Mouse (Mus musculus) limb, embryonic 13.5 days (tissue): ENCODE measurements around the gene Spocd1. TPM values are rescaled to one million over a fixed set of nuclear protein-coding genes. Genes with fewer than 3 reads are reported as not detected.

ENCODE experiments used
- ATAC-seq: fragments of 200-750 bp; cut with Nextera tagmentation; 2 replicates; pipeline ENCODE4 v1.8.0; 2017; ENCODE audit warnings: low read depth, moderate number of reproducible peaks, moderate TSS enrichment; ENCODE audit not compliant: low FRiP score
- H3K27ac ChIP-seq: fragments of 300-500 bp; sonication (generic); 2 replicates; pipeline ENCODE4 v1.5.1; 2015; ENCODE audit warnings: inconsistent platforms, mild to moderate bottlenecking, moderate library complexity
- H3K27me3 ChIP-seq: fragments of 300-500 bp; sonication (generic); 2 replicates; pipeline ENCODE4 v1.6.1; 2015; ENCODE audit warnings: mild to moderate bottlenecking, inconsistent platforms
- H3K36me3 ChIP-seq: fragments of 300-500 bp; sonication (generic); 2 replicates; pipeline ENCODE4 v1.6.1; 2015; ENCODE audit warnings: inconsistent platforms, mild to moderate bottlenecking, moderate library complexity
- H3K4me1 ChIP-seq: fragments of 300-500 bp; sonication (generic); 2 replicates; pipeline ENCODE4 v1.6.1; 2015; ENCODE audit warnings: inconsistent platforms
- H3K4me2 ChIP-seq: fragments of 300-500 bp; sonication (generic); replicated peaks from 2 replicates; pipeline ENCODE4 v1.6.1; 2015; ENCODE audit warnings: inconsistent platforms, mild to moderate bottlenecking, moderate library complexity
- H3K4me3 ChIP-seq: fragments of 300-500 bp; sonication (generic); 2 replicates; pipeline ENCODE4 v1.5.1; 2015; ENCODE audit warnings: moderate library complexity, mild to moderate bottlenecking, inconsistent platforms
- H3K9ac ChIP-seq: fragments of 300-500 bp; sonication (generic); 2 replicates; pipeline ENCODE4 v1.6.1; 2015; ENCODE audit warnings: mild to moderate bottlenecking, inconsistent platforms
- H3K9me3 ChIP-seq: fragments of 300-500 bp; sonication (generic); 2 replicates; pipeline ENCODE4 v1.6.1; 2016; ENCODE audit warnings: inconsistent platforms
- WGBS: fragments of 180-500 bp; shearing (Covaris S2); methylation state at CpG from one replicate; pipeline ENCODE4 v1.1.7; 2015; 5-methylcytosine and 5-hydroxymethylcytosine counted together
- polyA plus RNA-seq: library from polyadenylated mRNA; unstranded; fragments of >200 nt; fragmentation: Nextera tagmentation; extraction: Ambion mirVana; gene quantifications from 2 replicates; pipeline ENCODE4 v1.2.1, GENCODE M21; 2015

The Spocd1 gene
- polyA plus RNA-seq, 1 experiment from 2014 or later, result 0.06 TPM

GRCm38 (mm10) chr4:129995255-129995654, 66.2 kb downstream of the Spocd1 start:
- H3K27me3 ChIP-seq, result peaks cover 50% of the 10 kb centered on the region
- ATAC-seq, result no peak
- H3K4me2 ChIP-seq, result no peak overlapping the region
- H3K9me3 ChIP-seq, result no peaks in the 10 kb centered on the region
- no peak overlapping the region for H3K27ac ChIP-seq
- WGBS, result 89% methylated on average over 8 of the region's 8 CpGs
- peaks cover 5% of the 10 kb centered on the region; the same call in 1 of the 2 replicates for H3K4me1 ChIP-seq
- H3K4me3 ChIP-seq, result no peak overlapping the region
- H3K36me3 ChIP-seq, result peaks cover 22% of the 10 kb centered on the region
- H3K9ac ChIP-seq, result no peak overlapping the region

DNA sequence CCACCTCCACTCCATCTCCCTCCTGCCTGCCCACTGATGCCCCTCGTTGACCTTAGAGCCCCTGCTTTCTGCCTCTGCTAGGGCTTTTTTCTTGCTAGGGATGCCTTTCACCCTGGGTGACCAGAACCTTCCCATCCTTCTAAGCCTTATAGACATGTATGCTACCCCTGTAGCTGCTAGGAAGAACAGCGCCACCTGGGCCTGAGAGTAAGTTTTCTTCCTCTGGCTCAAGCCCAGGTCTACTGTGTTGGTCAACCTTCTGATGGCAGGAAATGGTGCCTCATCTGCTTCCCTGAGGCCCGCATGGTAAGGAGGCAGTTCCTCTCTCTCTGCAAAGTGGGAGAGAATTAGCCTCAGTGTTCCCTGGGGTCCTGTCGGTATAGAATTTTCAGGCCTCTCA, 67.0 kb downstream of the Spocd1 start:
- H3K9ac ChIP-seq, result no peak overlapping the region
- no peak for ATAC-seq
- H3K36me3 ChIP-seq, result peaks cover 22% of the 10 kb centered on the region
- H3K9me3 ChIP-seq, result no peaks in the 10 kb centered on the region
- no peak overlapping the region for H3K4me2 ChIP-seq
- WGBS, result 67% methylated on average over 4 of the region's 4 CpGs
- no peak overlapping the region for H3K4me3 ChIP-seq
- peaks cover 50% of the 10 kb centered on the region for H3K27me3 ChIP-seq
- no peak overlapping the region for H3K27ac ChIP-seq
- H3K4me1 ChIP-seq, result peaks cover 1% of the 10 kb centered on the region; the same call in 1 of the 2 replicates

DNA sequence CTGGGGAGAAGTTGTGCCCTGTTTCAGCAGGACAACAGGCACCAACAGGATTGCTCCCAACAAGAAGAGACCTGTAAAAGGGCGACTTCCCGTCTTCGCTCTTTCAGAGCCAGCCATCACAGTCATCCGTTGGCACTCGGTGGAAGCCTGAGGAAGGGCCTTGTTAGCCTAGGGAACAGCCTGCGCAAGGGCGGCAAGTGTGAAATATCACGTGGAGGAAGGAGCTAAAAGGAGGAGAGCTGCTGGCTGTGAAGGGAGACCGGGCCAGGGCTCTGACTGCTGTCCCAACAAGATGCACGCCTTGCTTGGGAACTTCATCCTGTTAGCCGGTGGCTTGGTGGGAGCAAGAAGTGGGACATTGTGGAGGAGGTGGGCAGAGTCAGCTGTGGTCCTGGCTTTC, 69.1 kb downstream of the Spocd1 start:
- H3K4me2 ChIP-seq, result no peak overlapping the region
- no peak overlapping the region for H3K9ac ChIP-seq
- H3K27ac ChIP-seq, result no peak overlapping the region
- peaks cover 48% of the 10 kb centered on the region for H3K27me3 ChIP-seq
- peaks cover 13% of the 10 kb centered on the region for H3K4me1 ChIP-seq
- no peaks in the 10 kb centered on the region for H3K9me3 ChIP-seq
- no peak for ATAC-seq
- peaks cover 10% of the 10 kb centered on the region for H3K36me3 ChIP-seq
- H3K4me3 ChIP-seq, result no peak overlapping the region
- 47% methylated on average over 11 of the region's 11 CpGs for WGBS

DNA sequence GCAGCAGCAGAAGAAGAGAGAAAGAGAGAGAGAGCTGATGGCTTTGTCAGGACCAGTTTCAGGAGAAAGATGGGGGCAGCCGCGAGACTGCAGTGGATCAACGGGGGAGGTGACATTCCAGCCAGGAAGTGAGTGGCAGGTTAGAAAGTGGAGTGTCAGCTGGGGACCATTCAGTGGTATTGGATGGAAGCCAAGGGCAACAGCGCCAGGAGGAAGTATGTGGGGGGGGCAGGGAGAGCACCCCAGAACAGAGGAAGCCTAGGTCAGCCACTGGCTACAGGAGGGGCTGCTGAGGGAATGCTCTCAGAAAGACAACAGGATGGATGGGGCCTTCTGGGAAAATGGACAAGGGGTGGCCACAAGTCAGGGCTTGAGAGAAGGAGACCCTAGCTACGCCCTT, 72.7 kb downstream of the Spocd1 start:
- H3K9me3 ChIP-seq, result no peaks in the 10 kb centered on the region
- H3K4me1 ChIP-seq, result peaks cover 24% of the 10 kb centered on the region
- WGBS, result 42% methylated on average over 5 of the region's 5 CpGs
- H3K9ac ChIP-seq, result no peak overlapping the region
- no peak overlapping the region for H3K4me2 ChIP-seq
- H3K4me3 ChIP-seq, result no peak overlapping the region
- no peaks in the 10 kb centered on the region; the same call in 1 of the 2 replicates for H3K36me3 ChIP-seq
- H3K27ac ChIP-seq, result no peak overlapping the region
- H3K27me3 ChIP-seq, result peaks cover 48% of the 10 kb centered on the region
- no peak for ATAC-seq

- peaks cover 29% of the 10 kb centered on the region for H3K4me1 ChIP-seq
- 73% methylated on average over 10 of the region's 10 CpGs for WGBS
- H3K9ac ChIP-seq, result no peak overlapping the region
- no peaks in the 10 kb centered on the region; the same call in 1 of the 2 replicates for H3K36me3 ChIP-seq
- no peaks in the 10 kb centered on the region for H3K9me3 ChIP-seq
- no peak overlapping the region for H3K4me3 ChIP-seq
- H3K27ac ChIP-seq, result no peak overlapping the region
- H3K27me3 ChIP-seq, result peaks cover 51% of the 10 kb centered on the region
- no peak overlapping the region for H3K4me2 ChIP-seq
- no peak for ATAC-seq
These were observed 73.1 kb downstream of the Spocd1 start for GRCm38 (mm10) chr4:130002157-130002556.

DNA sequence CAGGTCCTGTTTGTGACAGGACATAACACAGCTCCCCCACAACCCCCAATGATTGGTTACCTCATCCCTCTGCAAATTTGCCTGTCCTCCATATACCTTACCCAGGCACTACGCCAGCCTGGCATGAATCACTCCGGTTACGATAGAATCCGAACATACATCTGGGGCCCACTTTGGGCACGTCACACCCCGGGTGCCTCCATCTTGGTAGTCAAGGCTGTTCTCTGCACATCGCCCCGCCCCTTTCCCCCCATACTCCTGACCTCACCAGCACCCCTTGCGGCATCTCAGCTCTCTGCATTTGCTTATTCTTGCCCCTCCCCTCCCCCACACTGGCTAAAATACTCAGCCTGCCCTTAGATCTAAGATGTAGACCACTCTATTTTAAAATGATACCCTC, 76.5 kb downstream of the Spocd1 start:
- no peaks in the 10 kb centered on the region for H3K9me3 ChIP-seq
- peaks cover 29% of the 10 kb centered on the region for H3K4me1 ChIP-seq
- no peak for ATAC-seq
- no peak overlapping the region for H3K9ac ChIP-seq
- no peak overlapping the region for H3K4me3 ChIP-seq
- H3K4me2 ChIP-seq, result no peak overlapping the region
- WGBS, result 60% methylated on average over 9 of the region's 9 CpGs
- no peak overlapping the region for H3K27ac ChIP-seq
- H3K36me3 ChIP-seq, result peaks cover 16% of the 10 kb centered on the region
- peaks cover 60% of the 10 kb centered on the region for H3K27me3 ChIP-seq

GRCm38 (mm10) chr4:130006533-130006932, 77.5 kb downstream of the Spocd1 start:
- 9% methylated on average over 25 of the region's 25 CpGs for WGBS

More at GRCm38 (mm10) chr4:130006533-130006932, 77.5 kb downstream of the Spocd1 start:
- peaks cover 23% of the 10 kb centered on the region for H3K36me3 ChIP-seq
- H3K4me1 ChIP-seq, result peaks cover 23% of the 10 kb centered on the region
- no peak for ATAC-seq
- H3K4me2 ChIP-seq, result peak overlapping the region; percentile 63
- H3K27me3 ChIP-seq, result peaks cover 60% of the 10 kb centered on the region
- H3K9me3 ChIP-seq, result no peaks in the 10 kb centered on the region
- peak overlapping the region; percentile 31 for H3K4me3 ChIP-seq
- H3K27ac ChIP-seq, result no peak overlapping the region
- peak overlapping the region; percentile 54; the same call in 1 of the 2 replicates for H3K9ac ChIP-seq

Other genes starting within 250 kb of the Spocd1 start
- gene Tmem39b, start 232.4 kb upstream of the Spocd1 start, polyA plus RNA-seq, result 14.4 and 16.1 TPM in 2 replicates
- gene Khdrbs1, start 186.9 kb upstream of the Spocd1 start, polyA plus RNA-seq, result 145 and 149 TPM in 2 replicates
- 370 and 392 TPM in 2 replicates for gene Ptp4a2, start 118.0 kb upstream of the Spocd1 start, polyA plus RNA-seq
- 4.0 and 4.8 TPM in 2 replicates for gene Adgrb2, start 55.6 kb downstream of the Spocd1 start, polyA plus RNA-seq
- gene Col16a1, start 118.6 kb downstream of the Spocd1 start, polyA plus RNA-seq, result 64.6 and 65.8 TPM in 2 replicates
- 64.1 and 64.3 TPM in 2 replicates for gene Pef1, start 173.3 kb downstream of the Spocd1 start, polyA plus RNA-seq
- gene Hcrtr1, start 210.1 kb downstream of the Spocd1 start, polyA plus RNA-seq, result not detected in 2 replicates
- gene Tinagl1, start 245.9 kb downstream of the Spocd1 start, polyA plus RNA-seq, result 13.5 and 14.0 TPM in 2 replicates